Mouse (Mus musculus) cerebellum, postnatal 4 days (tissue): Measurements from ENCODE around the gene Gm42906.

ENCODE experiments used
- DNase-seq, 2 experiments: peaks; one replicate each; pipeline ENCODE4 v3.0.0; 2022; ENCODE audit warnings: low spot score in 2 of 2, mixed read lengths in 1 of 2

Gm42906 gene

DNA sequence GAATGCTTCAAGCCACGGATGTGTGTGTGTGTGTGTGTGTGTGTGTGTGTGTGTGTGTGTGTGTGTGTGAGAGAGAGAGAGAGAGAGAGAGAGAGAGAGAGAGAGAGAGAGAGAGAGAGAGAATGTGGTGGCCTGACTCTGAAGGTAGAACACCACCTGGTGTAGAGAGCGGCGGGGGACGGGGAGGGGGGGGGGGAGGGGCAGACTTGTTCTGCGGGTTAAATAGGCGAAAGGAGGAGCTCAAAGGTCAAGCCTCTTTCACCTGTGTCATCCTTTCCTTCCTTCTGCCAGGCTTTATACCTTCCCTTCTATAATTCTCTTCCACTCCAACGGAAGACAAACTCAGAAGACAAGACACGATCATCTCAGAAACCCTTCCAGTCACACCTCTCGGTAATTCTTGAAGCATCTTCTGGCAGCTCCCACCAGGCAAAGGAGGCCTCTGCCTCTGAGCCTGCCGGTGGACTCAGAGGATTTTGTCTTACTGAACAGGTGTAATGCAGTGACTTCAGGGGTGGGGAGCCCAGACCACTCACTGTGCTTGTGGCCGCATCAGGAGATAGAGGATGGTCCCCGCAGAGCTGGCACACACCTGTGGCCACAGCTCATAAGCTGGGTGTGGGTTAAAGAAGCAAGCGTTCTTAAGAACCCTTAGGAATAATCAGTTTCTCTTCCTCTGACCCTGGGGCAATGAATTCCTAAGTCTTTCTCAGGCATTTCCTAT is 195.2 kb downstream of the Gm42906 start:
- DNase-seq = no peak

DNA sequence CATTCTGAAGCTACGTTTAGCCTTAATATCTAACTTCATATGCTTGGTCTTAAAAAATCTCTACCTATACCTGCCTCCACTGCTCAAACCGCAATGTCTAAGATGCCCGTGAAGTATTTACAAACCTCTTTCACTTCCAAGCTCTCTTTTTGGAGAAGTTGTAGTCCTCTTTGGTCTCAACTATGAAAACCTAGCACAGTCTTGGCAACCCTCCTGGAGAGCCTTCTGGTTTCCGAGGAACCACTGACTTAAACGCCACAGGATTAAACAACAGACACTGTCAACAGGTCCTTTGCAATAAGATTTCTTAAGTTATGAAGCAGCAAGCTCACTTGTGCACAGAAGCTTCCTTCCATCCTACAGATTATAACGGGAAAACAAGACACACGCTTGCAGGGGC is 196.1 kb downstream of the Gm42906 start:
- no peak for DNase-seq

DNA sequence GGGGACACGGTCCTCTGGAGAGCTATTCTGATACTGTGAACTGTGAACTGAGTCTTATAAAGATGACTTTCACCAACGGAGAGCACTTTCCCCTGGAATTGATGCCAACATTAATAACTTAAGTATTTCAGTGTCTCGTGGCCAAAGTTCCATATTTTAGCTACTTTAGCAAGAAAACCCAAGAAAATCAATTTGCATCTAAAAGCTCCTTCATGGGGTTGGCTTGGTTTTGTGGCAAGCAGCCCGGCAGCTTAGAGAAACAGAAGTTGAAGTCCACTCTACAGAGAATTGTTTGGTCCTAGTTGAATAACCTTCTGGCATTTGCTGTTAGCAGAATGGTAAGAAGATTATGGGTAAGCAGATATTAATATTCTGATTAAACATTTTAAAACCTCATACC is 196.6 kb downstream of the Gm42906 start:
- DNase-seq = no peak

DNA sequence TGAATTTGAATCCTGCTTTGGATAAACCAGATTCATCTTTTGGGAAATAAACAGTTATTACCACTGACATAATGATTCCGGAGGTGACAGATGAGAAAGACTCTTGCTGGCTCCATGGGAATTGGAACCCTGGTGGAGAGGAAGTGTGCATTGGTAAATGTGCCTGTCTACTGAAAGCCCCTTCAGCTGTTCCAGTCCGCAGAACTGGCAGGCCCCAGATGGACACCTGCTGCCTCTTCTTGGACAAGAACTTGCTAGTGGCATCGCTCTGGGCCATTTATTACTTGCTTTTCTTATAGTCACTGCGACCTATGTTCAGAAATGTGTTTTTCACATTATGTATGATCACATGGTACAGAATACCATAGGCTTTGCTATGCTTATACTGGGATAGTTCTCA is 197.5 kb downstream of the Gm42906 start:
- no peak for DNase-seq

DNA sequence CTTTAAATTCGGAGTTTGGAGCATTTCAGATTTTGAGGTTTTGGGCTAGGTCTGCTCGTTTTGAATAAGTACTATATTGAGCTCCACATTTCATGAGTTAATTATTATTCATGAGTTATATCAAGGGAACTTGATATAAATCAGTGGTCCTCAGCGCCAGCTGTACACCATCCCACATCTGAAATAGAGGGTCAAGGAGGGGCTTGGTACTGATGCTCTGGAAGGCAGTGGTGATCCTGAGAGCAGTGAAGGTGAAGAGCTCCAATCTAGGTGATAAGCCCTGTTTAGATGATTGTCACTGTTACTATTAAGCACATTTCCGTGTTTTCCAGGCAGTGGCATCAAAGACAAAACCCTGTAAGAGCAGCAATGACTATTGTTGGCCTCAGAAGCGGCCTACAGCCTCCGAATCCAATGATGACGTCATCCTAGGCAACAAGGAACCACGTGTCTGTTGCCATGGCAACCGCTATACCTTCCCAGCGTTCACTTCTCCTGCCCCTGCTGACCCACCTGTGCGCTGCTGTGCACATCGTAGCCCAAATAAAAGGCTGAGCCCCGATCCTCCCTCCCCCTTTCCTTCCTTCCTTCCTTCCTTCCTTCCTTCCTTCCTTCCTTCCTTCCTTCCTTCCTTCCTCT is 199.5 kb downstream of the Gm42906 start:
- no peak for DNase-seq

DNA sequence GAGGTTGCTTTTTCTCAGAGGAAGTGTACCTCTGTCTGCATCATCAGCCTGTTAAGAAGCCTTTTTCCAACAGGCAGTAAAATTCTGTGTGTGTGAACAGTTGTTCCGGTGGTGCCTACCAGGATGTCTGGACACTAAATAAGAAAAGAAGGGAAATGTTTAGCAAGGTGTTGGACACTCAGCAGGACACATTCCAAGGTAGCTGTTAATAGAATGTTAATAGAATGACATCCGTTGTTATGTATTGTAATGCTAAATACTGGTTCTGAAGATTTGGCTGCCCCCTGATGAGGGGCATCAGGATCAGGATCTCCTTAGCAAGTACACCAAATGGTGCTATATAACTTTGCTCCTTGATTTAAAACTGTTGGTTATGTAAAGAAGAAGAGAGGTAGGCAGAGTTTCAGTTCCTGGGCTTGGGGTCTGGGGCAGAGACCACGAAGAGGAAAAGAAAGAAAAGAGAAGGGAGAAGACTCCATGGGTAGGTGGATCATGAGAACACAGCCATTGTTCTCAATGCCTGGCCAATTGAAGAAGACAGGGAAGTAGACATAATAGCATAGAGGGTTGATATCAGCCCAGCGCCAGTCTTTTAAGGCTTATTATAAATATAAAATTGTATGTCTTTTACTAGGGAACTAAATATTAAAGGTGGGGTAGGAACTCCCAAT is 204.1 kb downstream of the Gm42906 start:
- DNase-seq = no peak

DNA sequence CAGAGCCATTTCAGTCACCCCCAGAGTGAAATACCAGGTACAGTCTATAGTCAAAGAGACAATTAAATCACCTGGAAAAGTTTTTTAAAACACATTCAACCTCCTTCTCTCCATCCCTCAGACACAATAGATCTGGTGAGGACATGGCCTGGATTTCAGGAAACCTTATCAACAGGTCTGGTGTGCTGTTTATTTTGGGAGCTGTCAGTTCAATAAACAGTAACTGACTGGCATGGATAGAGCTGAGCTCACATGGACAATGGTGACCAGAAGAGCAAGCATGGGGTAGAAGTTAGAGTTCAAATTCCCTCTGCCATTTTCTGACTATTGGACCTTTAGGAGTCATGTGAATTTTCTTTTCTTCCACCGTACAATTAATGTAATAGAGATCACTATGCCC is 205.2 kb downstream of the Gm42906 start:
- no peak for DNase-seq

DNA sequence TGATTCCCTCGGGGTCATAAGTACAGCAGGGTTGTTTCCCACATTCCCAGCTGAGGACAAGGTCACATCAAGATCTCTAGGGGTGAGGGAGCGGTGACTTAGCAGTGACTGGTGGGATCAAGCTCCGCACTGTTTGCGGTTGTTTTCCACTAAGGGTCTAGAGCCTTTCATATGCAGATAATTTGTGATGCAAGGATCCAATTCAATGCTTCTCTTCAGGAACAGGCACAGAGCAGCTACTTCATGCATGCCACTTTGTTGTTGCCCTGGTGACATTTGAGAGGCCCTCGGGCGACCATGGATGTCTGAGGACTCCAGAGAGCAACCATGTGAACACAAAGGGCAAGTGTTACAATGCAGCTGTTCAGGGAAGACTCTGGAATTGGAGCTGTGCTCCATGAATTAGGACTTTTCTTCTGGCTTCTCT is 209.3 kb downstream of the Gm42906 start:
- DNase-seq = peak in 1 of 2 experiments; percentile 11

DNA sequence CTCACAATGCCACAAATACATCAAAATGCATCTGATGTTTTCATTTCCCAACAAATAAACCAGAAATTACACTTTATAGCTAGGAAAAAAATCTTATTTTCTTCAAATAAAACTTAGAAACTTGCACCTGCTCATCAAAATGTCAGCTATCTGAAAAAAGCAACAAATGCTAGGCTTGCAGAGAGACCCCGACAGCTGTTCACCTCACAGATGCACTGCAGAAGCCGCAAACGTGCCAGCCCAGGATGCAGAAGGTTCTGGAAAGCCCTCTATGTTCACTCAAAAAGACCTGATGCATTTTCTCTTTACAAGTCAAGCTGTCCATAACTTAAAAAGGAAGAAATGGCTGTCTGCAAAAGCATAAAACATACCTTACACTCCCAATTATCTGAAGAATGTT is 214.9 kb downstream of the Gm42906 start:
- no peak for DNase-seq

DNA sequence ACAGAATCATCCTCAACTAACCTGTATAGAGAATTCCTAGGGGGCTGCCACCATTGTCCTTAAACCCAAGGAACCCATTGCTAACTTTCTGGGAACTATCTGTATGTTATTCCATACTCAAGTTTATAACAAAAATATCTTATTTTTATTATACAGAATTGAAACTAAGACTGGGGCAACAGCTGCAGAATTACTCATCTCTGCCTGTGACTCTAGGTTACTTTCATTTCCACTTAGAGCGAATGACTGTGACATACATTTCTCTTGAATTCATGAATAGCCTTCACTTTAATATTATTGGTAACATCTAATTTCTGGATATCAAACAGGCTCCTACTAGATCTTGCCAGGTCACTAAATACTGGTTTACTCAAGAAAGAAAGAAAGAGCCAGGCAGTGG is 217.1 kb downstream of the Gm42906 start:
- DNase-seq = no peak

DNA sequence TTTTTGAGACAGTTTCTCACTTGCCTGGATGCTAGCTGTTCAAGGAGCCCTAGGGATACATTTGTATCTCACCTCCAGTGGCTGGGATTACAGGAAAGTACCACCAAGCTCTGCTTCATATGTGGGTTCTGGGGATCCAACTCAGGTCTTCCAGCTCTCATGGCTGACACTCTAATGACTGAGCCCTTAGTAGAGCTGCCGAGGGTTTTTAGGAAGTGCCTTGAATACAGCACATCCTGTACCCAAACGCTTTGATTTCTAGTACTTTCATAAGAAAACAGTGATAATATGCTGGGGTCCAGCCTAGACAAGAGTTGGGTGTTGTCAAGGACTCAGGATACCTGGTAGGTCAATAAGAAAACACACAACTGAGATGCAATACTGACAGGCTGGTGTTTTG is 217.9 kb downstream of the Gm42906 start:
- no peak for DNase-seq

DNA sequence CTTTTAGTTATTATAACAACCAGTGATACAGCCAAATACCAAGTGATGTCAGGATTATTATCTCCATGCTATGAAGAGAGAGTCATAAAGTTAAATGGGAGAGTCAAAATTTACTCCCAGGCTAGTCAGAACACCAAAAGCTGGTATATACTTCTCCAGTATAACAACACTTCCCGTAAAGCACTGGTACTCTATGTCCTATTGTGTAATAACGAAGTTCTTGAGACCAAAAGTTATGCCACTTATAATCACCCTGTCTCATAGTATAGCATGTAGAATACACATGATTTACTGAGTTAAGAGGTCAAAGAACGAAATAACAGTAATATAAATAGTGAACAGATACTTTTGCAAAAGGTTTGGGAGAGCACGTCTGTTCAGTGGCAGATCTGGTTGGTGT is 222.9 kb downstream of the Gm42906 start:
- DNase-seq = no peak

DNA sequence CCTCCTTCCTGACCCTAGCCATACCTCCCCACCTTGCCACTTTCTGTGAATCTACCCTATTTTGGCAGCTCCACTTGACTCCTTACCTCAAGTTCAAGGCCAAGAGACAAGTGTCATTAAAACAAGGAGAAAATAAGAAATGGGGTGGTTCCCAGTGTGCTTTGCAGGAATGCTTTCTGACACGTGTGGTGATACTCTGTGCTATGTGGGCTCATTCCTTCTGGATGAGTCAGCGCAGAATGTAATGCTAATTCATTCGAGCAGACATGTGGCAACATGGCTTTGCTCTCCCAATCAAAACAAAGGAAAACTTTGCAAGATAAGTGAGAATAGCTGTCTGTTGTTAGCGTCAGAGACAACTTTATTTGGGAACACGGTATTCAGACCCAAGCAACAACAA is 225.0 kb downstream of the Gm42906 start:
- DNase-seq = no peak

DNA sequence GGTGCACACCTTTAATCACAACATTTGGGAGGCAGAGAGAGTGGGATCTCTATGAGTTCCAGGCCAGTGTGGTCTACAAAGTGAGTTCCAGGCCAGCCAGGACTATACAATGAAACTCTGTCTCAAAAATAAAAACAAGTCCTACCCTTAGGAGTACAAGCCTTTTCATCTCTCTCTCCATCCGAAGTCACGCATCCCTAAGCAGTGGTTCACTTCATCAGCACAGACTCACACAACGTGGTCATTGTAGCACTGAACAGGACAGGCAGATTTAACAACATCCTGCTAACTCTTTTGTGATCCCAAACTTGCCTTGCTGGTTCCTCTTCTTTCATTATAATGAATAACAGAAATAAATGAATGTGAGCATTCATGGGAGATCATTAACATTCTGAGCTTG is 226.7 kb downstream of the Gm42906 start:
- DNase-seq = no peak

DNA sequence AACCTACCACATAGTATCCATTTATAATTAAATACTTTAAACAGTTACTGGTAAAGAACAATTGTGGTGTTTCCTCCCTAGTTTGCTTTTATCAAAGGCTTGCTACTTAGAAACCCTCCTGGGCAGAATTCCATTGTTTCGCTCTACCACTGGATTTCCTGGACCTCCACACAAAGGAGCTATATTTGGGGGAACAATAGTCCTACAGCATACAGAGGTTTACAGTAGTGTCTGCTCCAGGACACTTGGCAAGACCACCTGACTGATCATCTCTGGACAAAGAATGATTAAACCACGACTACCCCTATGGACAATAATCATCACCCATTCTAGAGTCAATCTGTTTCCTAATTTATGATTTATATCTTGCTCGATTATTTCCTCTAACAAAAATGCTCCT is 228.7 kb downstream of the Gm42906 start:
- no peak for DNase-seq

DNA sequence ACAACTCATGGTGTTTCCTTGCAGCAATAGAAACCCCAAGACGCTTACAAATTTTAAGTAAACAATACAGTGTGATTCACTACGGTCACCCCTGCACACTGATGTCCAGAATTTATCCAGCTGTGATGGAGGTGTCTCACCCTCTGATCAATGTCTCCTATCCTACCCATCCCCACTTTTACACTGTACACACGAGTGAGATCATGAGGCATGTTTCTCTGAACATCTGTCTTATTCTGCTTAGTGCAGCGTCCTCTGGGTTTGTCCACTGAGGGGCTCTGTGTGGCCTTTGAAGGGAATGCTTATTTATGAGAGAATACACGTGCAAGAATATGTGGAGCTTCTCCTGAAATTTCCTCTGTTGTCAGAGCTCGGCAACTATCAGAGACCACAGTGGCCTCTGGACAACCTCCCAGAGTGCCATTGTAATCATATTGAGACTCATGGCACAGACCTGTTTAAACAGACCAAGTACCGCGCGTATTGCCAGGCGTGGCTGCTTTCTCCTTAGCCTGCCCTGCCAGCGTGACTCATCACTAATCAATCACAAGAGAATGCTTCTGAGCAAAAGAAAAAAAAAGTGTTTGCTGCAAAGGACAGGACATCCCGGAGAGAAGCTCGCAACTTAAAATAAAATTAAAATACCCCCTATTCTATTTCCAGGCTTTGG is 231.2 kb downstream of the Gm42906 start:
- DNase-seq = no peak

DNA sequence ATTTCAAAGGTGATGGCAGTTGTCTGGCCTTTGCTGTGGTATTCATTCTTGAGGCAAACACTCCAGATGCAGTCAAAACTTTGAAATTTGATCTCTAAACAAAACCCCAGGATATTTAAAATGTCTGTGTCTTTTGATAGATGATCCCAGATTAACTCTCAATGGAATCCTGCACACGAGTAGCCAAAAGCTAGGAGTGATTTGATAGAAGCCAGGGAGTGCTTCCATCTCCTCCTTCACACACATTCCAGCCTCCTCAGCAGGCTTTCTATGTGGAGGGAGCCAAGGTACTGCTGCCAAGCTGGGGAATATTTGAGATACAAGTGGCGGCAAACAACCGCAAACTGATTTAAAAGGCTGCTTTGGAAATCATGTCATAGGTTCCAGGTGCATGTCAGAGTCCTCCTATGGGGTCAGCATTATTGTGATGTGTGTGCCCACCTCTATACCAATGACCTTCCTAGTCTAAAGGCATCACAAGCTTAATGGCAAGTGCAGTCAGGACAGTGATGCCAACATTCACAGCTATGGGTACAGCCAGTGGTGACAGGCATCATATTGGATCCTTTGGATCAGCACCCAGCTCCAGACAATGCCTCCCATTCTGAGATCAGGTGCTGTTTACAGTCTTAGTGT is 234.0 kb downstream of the Gm42906 start:
- no peak for DNase-seq

DNA sequence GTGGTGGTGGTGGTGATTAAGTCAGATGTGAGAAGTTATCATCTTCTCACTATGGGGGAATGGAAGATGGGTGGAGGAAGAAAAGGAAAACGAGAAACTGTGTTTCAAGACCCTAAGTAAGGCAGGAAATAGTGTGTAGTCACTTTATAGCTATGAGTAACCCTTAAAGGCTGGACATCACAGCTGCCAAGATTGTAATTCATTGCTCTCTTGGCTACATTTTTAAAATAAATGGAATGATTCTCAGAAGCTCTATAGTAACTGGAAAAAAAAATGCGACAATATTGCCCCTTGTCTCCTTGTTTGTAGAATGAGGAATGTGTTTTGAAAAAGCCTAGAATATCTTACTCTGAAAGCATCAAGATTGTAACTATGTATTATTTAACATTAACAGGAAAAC is 235.7 kb downstream of the Gm42906 start:
- DNase-seq = no peak

DNA sequence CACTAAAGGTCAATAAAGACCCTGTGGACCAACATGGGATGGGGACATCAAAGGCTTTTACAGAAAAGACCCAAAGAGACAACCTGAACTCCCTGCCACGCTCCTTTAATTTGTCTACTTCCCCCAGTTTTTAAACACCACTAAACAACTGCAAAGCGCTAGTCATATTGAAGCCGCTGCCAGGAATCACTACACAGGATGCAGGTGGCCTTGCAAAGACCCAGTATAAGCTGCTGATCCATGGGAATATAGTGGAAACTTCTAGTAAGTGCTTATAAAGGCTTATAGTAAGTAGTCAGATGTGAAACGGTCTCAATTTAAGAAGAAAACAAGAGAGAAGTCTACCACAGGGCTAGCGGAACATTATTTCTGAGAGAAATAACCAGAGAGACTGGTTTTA is 237.2 kb downstream of the Gm42906 start:
- DNase-seq = no peak

DNA sequence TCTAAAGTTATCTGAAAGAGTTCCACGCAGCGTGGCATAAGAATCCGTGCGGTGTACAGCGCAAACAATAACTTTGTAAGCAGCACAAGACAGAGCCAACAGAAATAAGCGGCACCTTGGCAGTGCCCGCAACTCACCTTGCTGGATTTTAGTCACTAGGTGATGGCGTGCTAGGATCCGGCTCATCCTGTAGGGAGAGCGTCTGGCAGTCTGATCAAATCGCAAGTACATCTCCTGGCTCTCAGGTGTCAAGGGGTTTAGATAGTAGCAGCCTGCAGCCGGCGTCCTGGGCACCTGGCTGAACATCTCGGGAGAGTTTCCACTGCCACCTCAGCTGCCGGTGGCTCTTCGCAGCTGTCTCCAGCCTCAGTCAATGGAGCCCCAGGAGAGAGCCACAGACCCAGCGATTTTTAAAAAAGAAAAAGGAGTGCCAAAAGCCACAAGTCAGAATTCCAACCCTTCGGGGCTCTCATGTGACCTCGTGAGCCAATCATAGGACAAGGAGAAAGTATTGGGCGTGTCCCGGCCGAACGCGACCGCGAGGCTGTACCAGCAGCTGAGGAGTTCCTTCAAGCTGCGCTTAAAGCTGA is 238.1 kb downstream of the Gm42906 start:
- DNase-seq = peak in 1 of 2 experiments; percentile 10

DNA sequence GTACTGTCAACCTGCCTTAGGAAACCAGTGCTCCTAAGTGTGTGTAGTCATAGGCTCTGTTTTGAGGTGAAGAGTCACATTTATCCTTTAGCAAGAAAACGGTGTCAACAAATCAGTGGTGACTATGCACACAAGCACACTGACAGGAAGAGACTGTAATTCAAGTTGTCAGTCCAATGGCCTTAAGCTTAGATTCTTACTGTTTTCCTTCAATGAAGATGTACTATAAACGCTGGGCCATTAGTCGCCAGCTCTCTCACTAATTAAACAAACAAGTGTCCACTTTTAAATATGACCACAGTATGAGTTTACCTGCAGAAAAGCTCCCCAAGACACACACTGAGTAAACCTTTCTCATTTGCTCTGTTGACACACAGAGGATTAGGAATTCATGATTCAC is 238.6 kb downstream of the Gm42906 start:
- no peak for DNase-seq

DNA sequence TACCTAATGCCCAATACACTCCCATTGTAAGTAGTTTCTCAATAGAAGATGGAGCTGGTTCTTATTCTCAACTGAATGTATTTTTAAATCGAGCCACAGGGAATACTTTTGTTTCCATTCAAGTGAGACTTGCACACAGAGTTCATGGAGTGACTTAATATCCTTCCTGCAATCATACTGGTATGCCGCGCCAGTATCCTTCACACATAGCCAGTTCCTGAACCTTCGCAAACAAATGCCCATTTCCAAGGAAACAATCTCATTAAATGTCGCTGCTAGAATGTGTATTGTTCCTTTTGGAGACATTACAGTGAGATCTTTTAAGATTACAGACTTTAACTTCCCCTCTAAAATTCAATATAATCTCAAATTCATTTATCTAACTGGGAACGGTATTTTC is 239.3 kb downstream of the Gm42906 start:
- no peak for DNase-seq
